Mouse (Mus musculus): ENCODE data around the gene Ccnyl1. TPM values are rescaled to one million over a fixed set of nuclear protein-coding genes. Genes with fewer than 3 reads are reported as not detected.

Ccnyl1 gene
- polyA plus RNA-seq (2012; ENCODE audit: low replicate concordance): 6.4 and 15.0 TPM in 2 replicates

DNA sequence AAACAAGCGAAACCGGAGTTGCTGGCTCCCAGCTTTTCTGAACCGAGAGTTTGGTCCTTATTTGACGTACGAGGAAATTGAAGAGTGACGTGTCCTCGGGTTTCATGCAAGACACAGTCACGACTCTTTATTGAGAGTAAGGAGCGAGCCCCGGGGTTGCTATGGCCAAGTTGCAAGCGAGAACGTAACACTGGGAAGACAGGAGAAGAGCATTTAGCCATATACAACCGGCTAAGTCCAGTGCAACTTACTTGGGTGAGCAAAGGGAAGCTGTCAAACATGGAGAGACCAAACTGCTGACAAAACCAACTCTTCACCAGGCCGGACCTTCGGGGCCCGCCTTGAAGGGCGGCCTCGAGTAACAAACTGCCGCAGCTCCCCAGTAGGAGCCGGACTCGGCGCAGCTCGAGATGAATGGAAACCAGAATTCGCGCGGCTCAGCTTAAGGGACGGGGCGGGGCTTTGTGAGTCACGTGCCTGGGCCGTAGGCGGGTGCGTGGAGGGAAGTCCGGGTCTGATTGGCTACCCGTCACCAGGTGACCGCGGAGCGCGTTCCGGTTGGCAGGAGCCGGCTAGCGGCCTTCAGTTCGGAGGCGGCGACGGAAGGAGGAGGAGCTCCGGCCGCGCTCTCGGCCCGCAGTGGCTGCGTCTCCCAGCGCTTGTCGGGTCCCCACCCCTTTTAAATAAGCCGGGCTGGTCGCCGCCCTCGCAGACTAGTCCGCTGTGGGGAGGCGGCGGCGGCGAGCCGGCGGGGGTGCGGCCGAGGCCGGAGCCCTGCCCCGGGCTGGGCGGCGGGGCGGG lies at the start of gene Ccnyl1:
Gene Ccnyl1 (plus strand): TSS at position 243 of the 801 bp plus-strand sequence.

DNA sequence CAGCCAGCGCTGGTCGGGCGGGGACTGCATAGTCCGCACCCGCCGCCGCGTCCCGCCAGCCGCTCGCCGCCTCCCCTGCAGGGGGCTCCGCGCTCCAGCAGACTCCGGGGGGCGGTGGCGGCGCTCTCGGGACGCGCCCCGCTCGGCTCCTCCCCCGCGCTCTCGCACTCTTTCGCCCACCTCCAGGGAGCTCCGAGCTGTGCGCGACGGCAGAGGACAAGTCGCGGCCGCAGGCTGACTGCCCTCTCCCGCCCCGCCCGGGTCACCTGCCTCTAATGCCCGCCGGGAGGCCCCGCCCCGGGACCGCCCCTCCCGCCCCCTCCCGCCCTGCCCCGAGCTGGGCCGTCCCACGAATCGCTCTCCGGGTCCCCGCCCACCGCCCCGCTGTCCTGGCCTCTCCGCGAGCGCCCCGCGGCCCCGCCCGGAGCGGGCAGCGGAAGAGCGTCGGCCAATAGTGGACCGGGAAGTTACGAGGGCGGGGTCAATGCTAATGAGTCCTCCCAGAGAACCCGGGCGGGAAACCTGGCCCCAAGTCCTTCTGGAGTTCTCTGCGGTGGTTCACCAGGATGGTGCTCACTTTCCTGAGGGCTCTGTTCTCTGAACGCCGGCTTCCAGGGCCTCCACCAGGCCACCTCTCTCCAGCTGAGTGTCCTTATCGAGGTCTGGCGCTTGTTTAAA lies 47.4 kb downstream of the Ccnyl1 start, which contains the start of gene Fzd5:
Gene Fzd5 (minus strand): TSS at position 250 of the 678 bp plus-strand sequence.

Other genes with a start within 250 kb of the Ccnyl1 start
- 4.4 and 4.8 TPM in 2 replicates for gene Creb1, start 157.8 kb upstream of the Ccnyl1 start, polyA plus RNA-seq (2012; ENCODE audit: low replicate concordance)
- gene Mettl21a, start 73.2 kb upstream of the Ccnyl1 start, polyA plus RNA-seq (2012; ENCODE audit: low replicate concordance): 2.7 and 6.5 TPM in 2 replicates
- gene Fzd5, start 47.3 kb downstream of the Ccnyl1 start, polyA plus RNA-seq (2012; ENCODE audit: low replicate concordance): 7.0 and 8.6 TPM in 2 replicates